Mouse (Mus musculus): ENCODE measurements around the gene Ube4b.

Gene Ube4b

GRCm38 (mm10) chr4:149306712-149307595 lies 119.6 kb downstream of the Ube4b start:
- peak; percentile 14 for DNase-seq (ENCODE audit: low read depth, low spot score)

GRCm38 (mm10) chr4:149305761-149306711 lies 120.5 kb downstream of the Ube4b start:
- DNase-seq (ENCODE audit: low read depth, low spot score), result no peak

GRCm38 (mm10) chr4:149304466-149304865 lies 122.1 kb downstream of the Ube4b start:
- no peak for DNase-seq (ENCODE audit: low read depth, low spot score)

GRCm38 (mm10) chr4:149303502-149303901 lies 123.0 kb downstream of the Ube4b start:
- no peak for DNase-seq (ENCODE audit: low read depth, low spot score)

GRCm38 (mm10) chr4:149302751-149303150 lies 123.8 kb downstream of the Ube4b start:
- no peak for DNase-seq (ENCODE audit: low read depth, low spot score)

GRCm38 (mm10) chr4:149302136-149302535 lies 124.4 kb downstream of the Ube4b start:
- DNase-seq (ENCODE audit: low read depth, low spot score), result no peak

GRCm38 (mm10) chr4:149296501-149296900 lies 130.0 kb downstream of the Ube4b start:
- DNase-seq (ENCODE audit: low read depth, low spot score), result no peak

GRCm38 (mm10) chr4:149292984-149293383 lies 133.6 kb downstream of the Ube4b start:
- DNase-seq (ENCODE audit: low read depth, low spot score), result no peak

GRCm38 (mm10) chr4:149291061-149291460 lies 135.5 kb downstream of the Ube4b start:
- no peak for DNase-seq (ENCODE audit: low read depth, low spot score)

- DNase-seq (ENCODE audit: low read depth, low spot score), result no peak
Measured at GRCm38 (mm10) chr4:149290157-149290750, 136.3 kb downstream of the Ube4b start.

GRCm38 (mm10) chr4:149286287-149287137 lies 140.0 kb downstream of the Ube4b start:
- no peak for DNase-seq (ENCODE audit: low read depth, low spot score)

GRCm38 (mm10) chr4:149285691-149286090 lies 140.9 kb downstream of the Ube4b start:
- DNase-seq (ENCODE audit: low read depth, low spot score), result no peak

- DNase-seq (ENCODE audit: low read depth, low spot score), result no peak
Measured at GRCm38 (mm10) chr4:149283018-149283417, 143.5 kb downstream of the Ube4b start.

- DNase-seq (ENCODE audit: low read depth, low spot score), result peak; percentile 84
Measured at GRCm38 (mm10) chr4:149282025-149282738, 144.4 kb downstream of the Ube4b start.
